Mouse (Mus musculus): Measurements from ENCODE around the gene Gpr84. TPM values are rescaled to one million over a fixed set of nuclear protein-coding genes. Genes with fewer than 3 reads are reported as not detected.

Gene Gpr84
- polyA plus RNA-seq, 1 experiment from 2014 or later, result 0.35 TPM

- peak overlapping the region; percentile 60; the same call in 1 of the 2 replicates for H3K27ac ChIP-seq
- peaks cover 27% of the 10 kb centered on the region for H3K27me3 ChIP-seq (ENCODE audit: insufficient read depth, poor library complexity, severe bottlenecking)
- H3K36me3 ChIP-seq, result no peaks in the 10 kb centered on the region
- no peak for DNase-seq (ENCODE audit: low spot score)
- H3K4me3 ChIP-seq, result no peak overlapping the region
- peaks cover 41% of the 10 kb centered on the region for H3K4me1 ChIP-seq
- H3K9me3 ChIP-seq, result no peaks in the 10 kb centered on the region
- 57% methylated on average over 5 of the region's 5 CpGs for WGBS
Measured at GRCm38 (mm10) chr15:103333081-103333615, 22.7 kb upstream of the Gpr84 start.

DNA sequence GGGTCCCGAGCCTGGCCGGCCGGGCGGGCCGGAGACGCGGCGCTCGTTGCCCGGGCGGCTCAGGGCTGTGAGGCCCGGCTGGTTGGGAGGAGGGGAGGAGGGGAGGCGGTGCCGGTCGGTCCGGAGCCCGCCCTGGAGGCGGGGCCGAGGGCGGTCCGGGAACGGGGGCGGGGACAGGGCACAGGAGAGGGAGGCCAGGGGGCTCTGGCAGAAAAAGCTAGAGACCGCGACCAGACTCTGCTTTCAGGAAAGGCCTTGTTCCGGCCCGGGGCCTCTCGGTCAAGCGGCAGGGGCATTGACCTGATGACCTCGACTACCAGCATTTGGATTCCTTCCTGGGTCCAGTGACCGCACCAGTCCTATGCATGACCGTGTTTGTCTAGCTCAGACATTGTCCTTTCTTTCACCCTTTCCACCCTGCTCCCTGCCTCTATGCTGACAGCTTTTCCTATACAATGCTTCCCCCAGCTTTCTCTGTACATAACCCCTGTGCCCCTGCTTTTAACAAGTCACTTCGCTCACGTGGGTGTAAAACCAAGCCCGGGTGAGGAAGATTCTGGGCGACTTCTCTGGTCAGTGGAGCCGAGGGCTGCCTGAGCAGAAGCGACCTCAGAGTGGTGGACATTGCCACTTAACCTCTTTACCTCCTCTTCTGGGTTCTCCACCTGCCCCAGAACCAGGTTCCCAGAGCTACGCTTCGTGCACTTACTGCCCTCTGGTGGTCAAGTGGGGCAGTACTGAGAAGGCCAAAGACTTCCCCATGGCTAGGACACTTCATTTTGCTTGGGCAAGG is 13.2 kb upstream of the Gpr84 start:
- peak overlapping the region; percentile 94 for H3K27ac ChIP-seq
- no peaks in the 10 kb centered on the region for H3K27me3 ChIP-seq (ENCODE audit: insufficient read depth, poor library complexity, severe bottlenecking)
- peaks cover 35% of the 10 kb centered on the region for H3K4me1 ChIP-seq
- peak; percentile 96 for DNase-seq (ENCODE audit: low spot score)
- whole genome bisulfite sequencing, result 2% methylated on average over 40 of the region's 40 CpGs
- H3K4me3 ChIP-seq, result peak overlapping the region; percentile 85
- H3K9me3 ChIP-seq, result no peaks in the 10 kb centered on the region
- peaks cover 13% of the 10 kb centered on the region for H3K36me3 ChIP-seq

DNA sequence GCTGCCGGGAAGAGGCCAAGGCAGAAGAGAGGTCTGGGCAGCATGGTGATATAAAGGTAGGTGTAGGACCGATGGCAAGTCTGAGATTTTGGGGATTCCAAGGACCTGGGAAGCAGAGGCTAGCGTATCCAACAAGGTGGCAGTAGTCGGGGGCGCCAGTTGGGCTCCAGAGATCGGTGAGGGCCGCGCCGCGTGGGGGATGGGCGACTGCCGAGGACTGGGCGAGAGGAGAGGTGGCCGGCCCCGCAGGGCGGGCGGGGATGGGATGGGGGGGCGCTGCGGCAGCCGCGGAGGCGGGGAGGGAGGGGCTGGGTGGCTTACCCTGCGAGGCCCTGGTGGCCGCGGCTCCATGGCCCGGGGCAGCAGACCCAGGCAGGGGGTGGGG is 12.7 kb upstream of the Gpr84 start:
- peaks cover 18% of the 10 kb centered on the region for H3K36me3 ChIP-seq
- no peak for DNase-seq (ENCODE audit: low spot score)
- H3K4me1 ChIP-seq, result peaks cover 35% of the 10 kb centered on the region
- H3K27ac ChIP-seq, result peak overlapping the region; percentile 94
- peak overlapping the region; percentile 85 for H3K4me3 ChIP-seq
- WGBS, result 0% methylated on average over 25 of the region's 26 CpGs
- no peaks in the 10 kb centered on the region for H3K9me3 ChIP-seq
- H3K27me3 ChIP-seq (ENCODE audit: insufficient read depth, poor library complexity, severe bottlenecking), result no peaks in the 10 kb centered on the region

DNA sequence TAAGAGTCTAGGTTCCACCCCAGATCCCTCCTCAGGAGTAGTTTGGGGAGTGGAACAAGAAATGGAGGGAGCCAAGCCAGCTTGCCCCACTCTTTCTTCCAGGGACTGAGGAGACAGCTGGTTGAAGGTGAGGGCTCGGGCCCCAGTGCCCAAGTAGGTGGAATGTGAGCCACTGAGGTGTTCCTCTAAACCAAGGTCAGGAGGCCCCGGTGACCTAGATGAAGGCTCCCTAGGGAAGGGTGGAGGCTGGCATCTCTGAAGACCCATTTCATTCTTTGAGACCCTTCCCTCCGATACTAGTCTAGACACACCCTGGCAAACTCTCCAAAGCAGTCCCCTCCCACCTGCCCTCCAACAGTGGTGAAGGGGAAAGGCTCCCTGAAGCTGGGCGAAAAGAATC is 12.0 kb upstream of the Gpr84 start:
- 52% methylated on average over 4 of the region's 4 CpGs for WGBS
- no peaks in the 10 kb centered on the region for H3K9me3 ChIP-seq
- H3K36me3 ChIP-seq, result peaks cover 23% of the 10 kb centered on the region
- peak overlapping the region; percentile 85 for H3K4me3 ChIP-seq
- H3K27ac ChIP-seq, result peak overlapping the region; percentile 94
- H3K4me1 ChIP-seq, result peaks cover 35% of the 10 kb centered on the region
- DNase-seq (ENCODE audit: low spot score), result no peak
- H3K27me3 ChIP-seq (ENCODE audit: insufficient read depth, poor library complexity, severe bottlenecking), result no peaks in the 10 kb centered on the region

DNA sequence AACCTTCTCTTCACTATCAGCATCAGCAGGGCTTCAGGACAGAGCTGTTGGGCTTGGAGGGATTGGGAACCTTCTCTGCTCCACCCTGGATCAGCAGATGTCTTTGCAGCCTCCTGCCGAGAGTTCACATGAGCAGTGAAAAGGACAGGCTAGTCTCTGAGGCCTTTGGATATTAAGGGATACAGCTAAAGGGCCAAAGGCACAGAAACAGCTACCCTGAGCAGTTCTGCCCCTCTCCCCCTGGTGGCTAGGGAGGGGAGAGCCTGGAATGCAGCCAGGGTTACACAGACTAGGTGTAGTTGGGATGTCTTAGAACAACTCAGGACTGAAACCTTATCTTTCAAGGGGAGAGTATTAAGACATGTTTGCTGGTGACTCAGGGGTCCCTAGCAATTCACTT is 10.7 kb upstream of the Gpr84 start:
- no peak overlapping the region for H3K4me3 ChIP-seq
- WGBS, result 65% methylated on average over 1 of the region's 1 CpGs
- DNase-seq (ENCODE audit: low spot score), result no peak

GRCm38 (mm10) chr15:103318201-103318816 is 7.9 kb upstream of the Gpr84 start:
- H3K27ac ChIP-seq, result no peak overlapping the region
- H3K36me3 ChIP-seq, result peaks cover 42% of the 10 kb centered on the region

More for the DNA sequence above, 10.7 kb upstream of the Gpr84 start:
- peaks cover 39% of the 10 kb centered on the region for H3K4me1 ChIP-seq
- no peak overlapping the region for H3K27ac ChIP-seq
- no peaks in the 10 kb centered on the region for H3K9me3 ChIP-seq
- H3K27me3 ChIP-seq (ENCODE audit: insufficient read depth, poor library complexity, severe bottlenecking), result 0 out of 2 replicates have a peak, but pooled peaks cover 3% of the 10 kb centered on the region
- peaks cover 35% of the 10 kb centered on the region for H3K36me3 ChIP-seq

DNA sequence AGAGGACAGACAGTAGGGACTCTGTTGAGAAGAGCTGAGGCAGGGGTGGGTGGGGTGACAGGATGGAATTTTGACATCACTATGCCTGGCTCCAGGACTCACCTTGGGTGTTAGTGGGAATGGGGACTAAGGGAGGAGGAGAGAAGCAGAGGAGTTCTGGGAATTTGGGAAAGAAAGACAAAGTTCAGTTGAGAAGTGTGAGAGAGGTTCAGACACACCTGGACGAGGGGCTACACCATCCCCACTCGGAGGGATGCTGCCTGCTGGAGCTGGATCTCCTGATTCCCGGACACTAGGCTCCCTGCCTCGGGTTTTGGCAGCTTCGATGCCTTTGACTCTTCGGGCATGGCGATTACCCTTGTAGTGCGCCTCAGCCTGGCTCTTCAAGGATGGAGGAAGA is 7.3 kb upstream of the Gpr84 start:
- Histone ChIP-seq H3K36me3 (peaks cover 42% of the 10 kb centered on the region), H3K27me3 (ENCODE audit: insufficient read depth, poor library complexity, severe bottlenecking) (peaks cover 13% of the 10 kb centered on the region; the same call in 1 of the 2 replicates), H3K4me1 (peaks cover 55% of the 10 kb centered on the region), H3K4me3 (no peak overlapping the region), H3K9me3 (no peaks in the 10 kb centered on the region), H3K27ac (peak overlapping the region; percentile 24; the same call in 1 of the 2 replicates)
- whole genome bisulfite sequencing, result 86% methylated on average over 8 of the region's 8 CpGs
- DNase-seq (ENCODE audit: low spot score), result no peak

More at GRCm38 (mm10) chr15:103318201-103318816, 7.9 kb upstream of the Gpr84 start:
- 69% methylated on average over 3 of the region's 3 CpGs for WGBS
- Histone ChIP-seq H3K4me3 (no peak overlapping the region), H3K27me3 (ENCODE audit: insufficient read depth, poor library complexity, severe bottlenecking) (peaks cover 13% of the 10 kb centered on the region; the same call in 1 of the 2 replicates), H3K4me1 (peaks cover 57% of the 10 kb centered on the region), H3K9me3 (no peaks in the 10 kb centered on the region)
- DNase-seq (ENCODE audit: low spot score), result no peak

GRCm38 (mm10) chr15:103317120-103317519 is 6.7 kb upstream of the Gpr84 start:
- peaks cover 49% of the 10 kb centered on the region for H3K4me1 ChIP-seq
- no peak overlapping the region for H3K4me3 ChIP-seq
- DNase-seq (ENCODE audit: low spot score), result no peak
- peaks cover 42% of the 10 kb centered on the region for H3K36me3 ChIP-seq
- peaks cover 13% of the 10 kb centered on the region; the same call in 1 of the 2 replicates for H3K27me3 ChIP-seq (ENCODE audit: insufficient read depth, poor library complexity, severe bottlenecking)
- H3K9me3 ChIP-seq, result no peaks in the 10 kb centered on the region
- no peak overlapping the region for H3K27ac ChIP-seq

DNA sequence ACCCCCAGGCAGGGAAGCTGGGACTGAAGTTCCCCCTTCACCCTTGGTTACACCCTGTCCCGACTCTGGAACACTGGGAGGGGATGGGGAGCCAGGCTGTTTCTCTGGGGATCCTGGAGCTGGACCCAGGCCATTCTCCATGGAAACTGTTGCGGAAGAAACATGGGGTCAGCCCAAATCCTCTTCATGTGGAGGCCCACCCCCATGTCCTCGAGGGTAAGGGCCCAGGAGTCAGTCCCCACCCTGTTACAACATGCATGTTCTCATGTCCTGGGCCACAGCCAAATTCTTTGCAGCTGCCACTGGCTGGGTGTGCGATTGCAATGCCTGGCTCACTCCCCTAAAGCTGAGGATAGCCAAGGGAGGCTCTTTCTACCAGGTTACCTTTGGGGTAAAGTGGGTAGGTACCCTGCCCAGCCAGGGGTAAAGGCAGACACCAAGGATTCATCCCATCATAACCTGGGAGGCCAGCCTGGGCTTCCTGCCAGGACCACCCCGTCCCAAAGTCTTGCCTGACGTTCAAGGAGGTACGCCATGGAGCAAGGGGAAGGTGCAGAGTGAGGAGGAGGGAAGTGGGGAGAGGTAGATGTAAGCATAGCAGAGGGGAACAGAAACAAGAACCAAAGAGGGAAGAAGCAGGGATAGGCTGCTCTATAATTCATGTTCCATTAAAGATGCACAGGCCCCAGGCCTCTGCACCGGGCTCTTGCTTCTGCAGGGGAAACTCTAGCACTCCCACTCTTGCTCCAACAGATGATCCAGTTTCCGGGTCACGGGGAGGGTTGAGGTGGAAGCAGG is 5.8 kb upstream of the Gpr84 start:
- Histone ChIP-seq H3K9me3 (no peaks in the 10 kb centered on the region), H3K4me1 (peaks cover 39% of the 10 kb centered on the region), H3K4me3 (no peak overlapping the region; the same call in 1 of the 2 replicates), H3K36me3 (peaks cover 42% of the 10 kb centered on the region), H3K27ac (no peak overlapping the region), H3K27me3 (ENCODE audit: insufficient read depth, poor library complexity, severe bottlenecking) (peaks cover 13% of the 10 kb centered on the region; the same call in 1 of the 2 replicates)
- no peak for DNase-seq (ENCODE audit: low spot score)
- WGBS, result 84% methylated on average over 10 of the region's 10 CpGs

- Histone ChIP-seq H3K9me3 (no peaks in the 10 kb centered on the region), H3K4me3 (peak overlapping the region; percentile 57), H3K27ac (peak overlapping the region; percentile 64), H3K27me3 (ENCODE audit: insufficient read depth, poor library complexity, severe bottlenecking) (peaks cover 13% of the 10 kb centered on the region; the same call in 1 of the 2 replicates), H3K4me1 (peaks cover 35% of the 10 kb centered on the region), H3K36me3 (peaks cover 39% of the 10 kb centered on the region)
- DNase-seq (ENCODE audit: low spot score), result peak; percentile 91
- WGBS, result 2% methylated on average over 18 of the region's 18 CpGs
Measured at GRCm38 (mm10) chr15:103315011-103315502, 4.6 kb upstream of the Gpr84 start.

DNA sequence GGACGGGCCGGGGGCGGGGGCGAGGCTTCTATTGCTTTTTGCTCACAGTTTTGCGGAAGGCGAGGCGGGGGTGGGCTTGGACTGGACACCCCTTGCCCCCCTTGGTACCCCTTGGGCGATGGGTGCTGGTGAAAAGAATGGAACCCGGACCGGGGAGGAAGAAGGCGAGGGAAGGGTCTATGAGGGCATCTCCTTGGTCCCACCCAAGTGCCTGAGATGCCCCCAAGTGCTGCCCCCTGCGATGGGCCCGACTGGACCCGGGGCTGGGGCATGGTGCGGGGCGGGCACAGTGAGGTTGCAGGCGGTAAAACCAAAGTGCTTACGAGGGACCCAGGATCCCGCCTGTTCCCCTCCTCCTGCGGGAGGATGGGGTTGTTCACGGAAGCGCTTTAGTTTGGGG is 3.8 kb upstream of the Gpr84 start:
- WGBS, result 37% methylated on average over 21 of the region's 22 CpGs
- H3K27ac ChIP-seq, result peak overlapping the region; percentile 44; the same call in 1 of the 2 replicates
- H3K4me3 ChIP-seq, result peak overlapping the region; percentile 57
- H3K4me1 ChIP-seq, result peaks cover 35% of the 10 kb centered on the region
- peaks cover 34% of the 10 kb centered on the region for H3K36me3 ChIP-seq
- H3K9me3 ChIP-seq, result no peaks in the 10 kb centered on the region
- peaks cover 21% of the 10 kb centered on the region for H3K27me3 ChIP-seq (ENCODE audit: insufficient read depth, poor library complexity, severe bottlenecking)
- no peak for DNase-seq (ENCODE audit: low spot score)

- Histone ChIP-seq H3K9me3 (no peaks in the 10 kb centered on the region), H3K4me3 (peak overlapping the region; percentile 57), H3K4me1 (peaks cover 40% of the 10 kb centered on the region), H3K36me3 (peaks cover 28% of the 10 kb centered on the region), H3K27ac (peak overlapping the region; percentile 44; the same call in 1 of the 2 replicates), H3K27me3 (ENCODE audit: insufficient read depth, poor library complexity, severe bottlenecking) (peaks cover 27% of the 10 kb centered on the region)
- WGBS, result 19% methylated on average over 18 of the region's 18 CpGs
- DNase-seq (ENCODE audit: low spot score), result no peak
Measured at GRCm38 (mm10) chr15:103313495-103314095, 3.2 kb upstream of the Gpr84 start.
